Mouse (Mus musculus) megakaryocyte, embryonic 14.5 days (primary cell): ENCODE results near the gene Tln1.

Experiments
- FLI1 ChIP-seq: IDR thresholded peaks from 2 replicates; pipeline ENCODE4 v1.6.1; 2012; ENCODE audit warnings: low read length, inconsistent platforms, mixed read lengths
- GATA1 ChIP-seq: IDR thresholded peaks from 3 replicates; pipeline ENCODE4 v1.6.1; 2012; ENCODE audit warnings: mixed read lengths, low read length, inconsistent platforms, borderline replicate concordance

DNA sequence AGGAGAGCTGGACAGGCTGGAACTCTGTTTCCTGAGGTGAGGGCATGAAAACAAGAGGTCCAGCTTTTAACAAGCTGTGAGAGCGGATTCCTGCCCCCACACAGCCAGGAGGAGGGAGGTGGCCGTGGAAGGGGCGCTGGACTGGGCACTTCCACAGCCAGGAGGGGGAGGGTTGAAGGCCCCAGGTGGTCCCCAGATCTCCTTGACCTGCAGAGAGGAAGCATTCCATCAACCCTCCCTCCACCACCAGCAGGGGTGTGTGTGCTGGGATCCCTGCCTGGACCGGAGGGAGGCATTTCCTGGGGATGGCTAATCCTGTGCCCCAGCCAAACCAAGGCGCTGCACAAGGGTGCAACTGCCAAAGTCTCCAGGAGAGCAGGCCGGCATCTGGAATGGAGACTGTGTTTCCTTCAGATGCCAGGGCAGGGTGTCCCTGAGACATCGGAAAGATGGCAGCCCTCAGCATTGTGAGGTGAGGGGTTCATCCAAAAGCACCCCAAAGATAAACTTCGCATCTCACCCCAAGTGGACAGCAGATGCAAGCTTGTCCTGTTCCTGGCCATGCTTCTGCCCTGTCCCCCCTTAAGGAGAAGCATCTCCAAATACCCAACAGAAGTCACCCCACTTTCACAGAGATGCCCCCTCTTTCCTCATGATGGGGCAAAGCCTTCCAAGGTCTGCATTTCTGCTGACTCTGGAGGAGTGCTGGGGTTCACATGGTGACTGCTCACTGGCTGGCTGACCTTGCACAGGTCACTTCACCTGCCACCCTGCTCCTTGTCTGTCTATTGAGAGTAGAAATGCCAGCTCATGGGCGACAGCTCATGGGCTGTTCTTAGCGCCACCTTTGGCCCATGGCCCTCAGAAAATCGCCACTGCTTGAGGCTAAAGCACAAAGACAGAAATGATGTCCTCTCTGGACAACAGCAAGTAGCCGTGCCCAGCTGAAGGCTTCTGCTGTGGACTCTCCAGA, 22.2 kb upstream of the Tln1 start, which contains the start of gene Msmp:
- TF ChIP-seq GATA1 (no peak), FLI1 (no peak)
